Mouse (Mus musculus) liver, embryonic 16.5 days (tissue): ENCODE data around the gene Vmn1r226. TPM values are rescaled to one million over a fixed set of nuclear protein-coding genes. Genes with fewer than 3 reads are reported as not detected.

ENCODE experiments used
- ATAC-seq: fragments of 200-750 bp; cut with Nextera tagmentation; 2 replicates; pipeline ENCODE4 v1.8.0; 2017; ENCODE audit warnings: low read depth, mild to moderate bottlenecking, moderate number of reproducible peaks, moderate library complexity
- H3K27ac ChIP-seq: fragments of 300-500 bp; sonication (generic); 2 replicates; pipeline ENCODE4 v1.5.1; 2014; ENCODE audit warnings: mild to moderate bottlenecking, low read length
- H3K27me3 ChIP-seq: fragments of 300-500 bp; sonication (generic); 2 replicates; pipeline ENCODE4 v1.6.1; 2014; ENCODE audit warnings: low read depth, low read length, mixed read lengths; ENCODE audit not compliant: control insufficient read depth, insufficient read depth
- H3K36me3 ChIP-seq: fragments of 300-500 bp; sonication (generic); 2 replicates; pipeline ENCODE4 v1.6.1; 2014; ENCODE audit warnings: mild to moderate bottlenecking; ENCODE audit not compliant: control insufficient read depth, insufficient read depth
- H3K4me1 ChIP-seq: fragments of 300-500 bp; sonication (generic); 2 replicates; pipeline ENCODE4 v1.6.1; 2014; ENCODE audit warnings: low read depth, low read length, mixed read lengths; ENCODE audit not compliant: control insufficient read depth
- H3K4me2 ChIP-seq: fragments of 300-500 bp; sonication (generic); 2 replicates; pipeline ENCODE4 v1.6.1; 2014; ENCODE audit warnings: low read depth, low read length, mixed read lengths
- H3K4me3 ChIP-seq: fragments of 300-500 bp; sonication (generic); 2 replicates; pipeline ENCODE4 v1.5.1; 2014; ENCODE audit warnings: low read depth, mild to moderate bottlenecking, low read length
- H3K9ac ChIP-seq: fragments of 300-500 bp; sonication (generic); 2 replicates; pipeline ENCODE4 v1.6.1; 2014; ENCODE audit warnings: low read depth, low read length
- H3K9me3 ChIP-seq: fragments of 300-500 bp; sonication (generic); replicated peaks from 2 replicates; pipeline ENCODE4 v1.6.1; 2016; ENCODE audit warnings: low read length; ENCODE audit not compliant: control insufficient read depth
- WGBS: fragments of 180-500 bp; shearing (Covaris S2); extraction: QIAGEN DNeasy Blood & Tissue Kit; methylation state at CpG from one replicate; pipeline ENCODE4 v1.1.7; 2014; ENCODE audit not compliant: insufficient replicate concordance; 5-methylcytosine and 5-hydroxymethylcytosine counted together
- polyA plus RNA-seq: library from polyadenylated mRNA; unstranded; fragments of >200 nt; fragmentation: Nextera tagmentation; extraction: Ambion mirVana; gene quantifications from 2 replicates; pipeline ENCODE4 v1.2.1, GENCODE M21; 2015

Vmn1r226 gene
- not detected in 2 replicates for polyA plus RNA-seq

GRCm38 (mm10) chr17:20682543-20682942, at the start of gene Vmn1r226:
Gene Vmn1r226 (plus strand): TSS chr17:20682843.
- H3K9me3 ChIP-seq = no peaks in the 10 kb centered on the region
- no peak within 1 kb of the TSS for H3K9ac ChIP-seq
- no peaks in the 10 kb centered on the region for H3K4me1 ChIP-seq
- H3K27me3 ChIP-seq = no peaks in the 10 kb centered on the region
- H3K27ac ChIP-seq = no peak within 1 kb of the TSS
- no peak for ATAC-seq
- H3K36me3 ChIP-seq = no peaks in the 10 kb centered on the region
- H3K4me3 ChIP-seq = no peak within 1 kb of the TSS
- no peak within 1 kb of the TSS for H3K4me2 ChIP-seq

- Histone ChIP-seq H3K27me3 (no peaks in the 10 kb centered on the region), H3K9ac (no peak within 1 kb of the TSS), H3K27ac (no peak within 1 kb of the TSS), H3K4me3 (no peak within 1 kb of the TSS), H3K9me3 (no peaks in the 10 kb centered on the region), H3K4me2 (no peak within 1 kb of the TSS), H3K36me3 (no peaks in the 10 kb centered on the region), H3K4me1 (no peaks in the 10 kb centered on the region)
- ATAC-seq = no peak
- WGBS = 10% methylated on average over 1 of the region's 1 CpGs
Observed at GRCm38 (mm10) chr17:20729543-20729942, 46.9 kb downstream of the Vmn1r226 start, which contains the start of gene Vmn1r227. Gene Vmn1r227 (plus strand): TSS chr17:20729843.

Other genes starting within 250 kb of the Vmn1r226 start
- gene Vmn2r108, start 201.5 kb upstream of the Vmn1r226 start, polyA plus RNA-seq = not detected in 2 replicates
- gene Vmn1r225, start 184.7 kb upstream of the Vmn1r226 start, polyA plus RNA-seq = not detected in 2 replicates
- not detected in 2 replicates for gene Vmn2r109, start 118.1 kb upstream of the Vmn1r226 start, polyA plus RNA-seq
- not detected in 2 replicates for gene Vmn2r110, start 86.4 kb upstream of the Vmn1r226 start, polyA plus RNA-seq
- gene Fpr-rs3, start 58.0 kb upstream of the Vmn1r226 start, polyA plus RNA-seq = not detected in 2 replicates
- gene Vmn1r227, start 47.0 kb downstream of the Vmn1r226 start, polyA plus RNA-seq = not detected in 2 replicates
- gene Vmn1r228, start 103.3 kb downstream of the Vmn1r226 start, polyA plus RNA-seq = not detected in 2 replicates
- gene Vmn1r229, start 128.7 kb downstream of the Vmn1r226 start, polyA plus RNA-seq = not detected in 2 replicates
- not detected in 2 replicates for gene Vmn1r230, start 157.6 kb downstream of the Vmn1r226 start, polyA plus RNA-seq
- not detected in 2 replicates for gene Vmn1r231, start 222.2 kb downstream of the Vmn1r226 start, polyA plus RNA-seq
- not detected in 2 replicates for gene Vmn1r232, start 236.9 kb downstream of the Vmn1r226 start, polyA plus RNA-seq